In genomic region chr19:50171849-50172248, GRCm38 (mm10) we compare ENCODE assay signal across 11 mouse cellular contexts.
DNase-seq lines count a peak whose midpoint lies in the region; ATAC-seq and TF ChIP-seq lines count a peak whose summit lies in the region.
"Had no signal": no experiment of that assay in that cellular context is flagged by ENCODE, and none has a peak within 500 bp of the region (broad histone marks: within the 10 kb centered on the region; RNA-seq: fewer than 3 reads in every experiment).

No protein-coding gene starts in this region.

- WGBS in heart, postnatal 0 days = 64% methylated on average over 4 of the region's 4 CpGs

- no peaks in the 10 kb centered on the region for H3K27me3 ChIP-seq in heart, postnatal 0 days (ENCODE audit: control insufficient read depth, insufficient read depth, low read length)
- H3K27me3 ChIP-seq: neural tube, embryonic 13.5 days had no signal

- 0 out of 2 replicates have a peak, but pooled peaks have one; percentile 13 for TF ChIP-seq CTCF in heart, postnatal 0 days (IDR thresholded peaks at IDR 0.05; ENCODE audit: low read depth)

- TF ChIP-seq EP300 in heart, postnatal 0 days (IDR thresholded peaks at IDR 0.05; ENCODE audit: low read depth) = no peak

- H3K4me3 ChIP-seq in heart, postnatal 0 days (ENCODE audit: low read depth, low read length) = no peak overlapping the region
- H3K4me3 ChIP-seq: gastrocnemius, adult 2 months; neural tube, embryonic 13.5 days had no signal

- no peaks in the 10 kb centered on the region for H3K9me3 ChIP-seq in heart, postnatal 0 days (replicated peaks; ENCODE audit: control insufficient read depth, low read length)
- H3K9me3 ChIP-seq: neural tube, embryonic 13.5 days had no signal

- ATAC-seq in heart, postnatal 0 days (ENCODE audit: insufficient read depth, low read depth) = no peak

- no peak for DNase-seq in heart, postnatal 0 days (ENCODE audit: low spot score)
- DNase-seq in heart, adult 8-10 months (ENCODE audit: low spot score) = no peak
- DNase-seq in lung, postnatal 36 days = peak; percentile 9
- no peak for DNase-seq in lung, postnatal 4 days
- DNase-seq in MN1 (ENCODE audit: low spot score) = peak; percentile 30
- peak; percentile 9 for DNase-seq in kidney, postnatal 14 days
- DNase-seq in spleen, postnatal 10 days (ENCODE audit: low spot score in 2 of 2) = no peak
- no peak for DNase-seq in heart, adult 18-20 months
- DNase-seq: gastrocnemius, adult 2 months; thymus, adult 18-20 months had no signal

- no peak overlapping the region for H3K4me2 ChIP-seq in heart, postnatal 0 days (ENCODE audit: low read depth, low read length)
- H3K4me2 ChIP-seq: neural tube, embryonic 13.5 days had no signal

- no peaks in the 10 kb centered on the region for H3K36me3 ChIP-seq in heart, postnatal 0 days (replicated peaks; ENCODE audit: control insufficient read depth, insufficient read depth, low read length)
- H3K36me3 ChIP-seq: neural tube, embryonic 13.5 days had no signal

- no peak overlapping the region for H3K9ac ChIP-seq in heart, postnatal 0 days (replicated peaks; ENCODE audit: low read depth, low read length)
- H3K9ac ChIP-seq: neural tube, embryonic 13.5 days had no signal

- no peak overlapping the region for H3K27ac ChIP-seq in heart, postnatal 0 days (ENCODE audit: low read depth)
- H3K27ac ChIP-seq: gastrocnemius, adult 2 months; neural tube, embryonic 13.5 days had no signal

- no peaks in the 10 kb centered on the region for H3K4me1 ChIP-seq in heart, postnatal 0 days (ENCODE audit: control insufficient read depth, insufficient read depth)
- H3K4me1 ChIP-seq: neural tube, embryonic 13.5 days had no signal

Comparison
In these comparisons a context has a peak if more than half of its experiments do, and no peak if none do; other contexts are left out.
1. DNase-seq: peak in lung, postnatal 36 days (single experiment), MN1 (single experiment) and kidney, postnatal 14 days (single experiment); none in heart, postnatal 0 days (single experiment), heart, adult 8-10 months (single experiment), lung, postnatal 4 days (0 of 2), spleen, postnatal 10 days (0 of 2) and heart, adult 18-20 months (0 of 2).